Mouse (Mus musculus): ENCODE measurements around the gene Eef1akmt3.

GRCm38 (mm10) chr10:126986541-126986961 is 54.8 kb downstream of the Eef1akmt3 start:
- no peak for TF ChIP-seq POLR2A (IDR thresholded peaks at IDR 0.05; ENCODE audit: extremely low read depth, insufficient read depth, low read length)
- TF ChIP-seq CTCF (IDR thresholded peaks at IDR 0.05; ENCODE audit: low read depth, low read length), result no peak
